Mouse (Mus musculus) kidney, postnatal 14 days (tissue): ENCODE data around the gene Nrf1.

Experiments used
- DNase-seq: peaks from one replicate; pipeline ENCODE4 v3.0.0; 2022; ENCODE audit warnings: mixed read lengths

Nrf1 gene

GRCm38 (mm10) chr6:30178023-30178639, 130.3 kb downstream of the Nrf1 start:
- DNase-seq, result no peak

GRCm38 (mm10) chr6:30179046-30179445, 131.3 kb downstream of the Nrf1 start:
- no peak for DNase-seq

DNA sequence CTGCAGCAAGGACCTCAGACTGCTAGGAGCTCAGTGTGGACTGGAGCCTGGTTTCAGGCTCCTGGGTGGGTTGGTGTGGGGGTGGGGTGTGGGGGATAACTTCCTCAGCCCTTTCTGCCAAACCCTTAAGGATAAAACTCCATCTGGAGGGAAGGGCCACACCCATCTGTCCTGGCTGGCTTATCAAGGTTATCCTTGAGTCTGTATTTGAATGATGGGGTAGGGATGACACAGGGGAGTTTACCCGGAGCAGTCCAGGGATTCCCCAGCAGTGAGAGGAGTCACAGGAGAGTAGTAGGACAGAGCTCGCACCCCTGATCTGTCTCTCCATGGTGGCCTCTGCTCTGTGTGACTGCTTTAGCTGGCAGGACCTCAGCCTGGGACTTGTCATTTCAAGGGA, 132.5 kb downstream of the Nrf1 start:
- DNase-seq, result no peak

- no peak for DNase-seq
Observed at GRCm38 (mm10) chr6:30182038-30182437, 134.2 kb downstream of the Nrf1 start.

DNA sequence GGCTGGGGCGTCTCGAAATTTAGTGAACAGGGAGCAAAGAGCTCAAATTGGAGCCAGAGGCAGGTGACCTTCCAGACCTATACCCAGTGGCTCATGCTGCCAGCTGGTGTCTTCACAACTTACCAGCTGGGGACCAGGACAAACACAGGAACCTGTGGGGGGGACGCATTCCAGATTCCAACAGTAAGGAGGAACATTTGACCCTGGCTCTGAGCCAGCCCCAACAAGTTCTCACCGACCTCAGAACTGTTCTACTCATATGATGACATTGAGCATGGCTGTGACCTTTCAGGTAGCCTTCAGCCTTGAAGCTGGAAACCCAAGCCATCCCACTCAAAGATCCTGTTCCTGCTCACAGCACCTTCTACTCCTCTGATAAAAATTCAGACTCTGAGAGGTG, 135.8 kb downstream of the Nrf1 start:
- no peak for DNase-seq

- no peak for DNase-seq
Observed at GRCm38 (mm10) chr6:30195656-30196055, 147.9 kb downstream of the Nrf1 start.

DNA sequence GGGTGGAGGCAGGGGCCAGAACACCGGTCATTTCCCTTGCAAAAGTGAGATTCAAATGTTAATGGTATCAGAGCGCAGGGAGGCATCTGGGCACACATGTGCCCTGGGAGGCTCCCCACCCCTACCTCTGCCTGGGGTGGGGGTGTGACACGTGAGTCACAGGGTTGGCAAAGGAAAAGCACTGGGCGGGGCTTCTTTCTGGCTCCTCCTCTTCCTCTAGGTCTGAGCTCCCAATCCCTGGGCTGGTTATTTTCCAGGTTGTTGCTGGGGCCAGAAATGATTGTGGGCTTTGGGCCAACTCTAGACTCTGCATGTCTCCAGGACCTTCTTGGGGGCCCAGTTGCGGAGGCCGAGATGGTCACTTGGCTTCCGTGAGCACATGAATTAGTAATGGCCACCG, 148.4 kb downstream of the Nrf1 start:
- no peak for DNase-seq
